Mouse (Mus musculus) T-cell, adult 2 months (primary cell): ENCODE results near the gene Mccc1.

ENCODE experiments used
- DNase-seq: peaks from one replicate; pipeline ENCODE4 v3.0.0; 2022; ENCODE audit warnings: low spot score

Mccc1 gene

GRCm38 (mm10) chr3:36000275-36001239, at the start of gene Mccc1:
Gene Mccc1, minus strand, starts transcription at chr3:36000678.
- DNase-seq: peak; percentile 93

DNA sequence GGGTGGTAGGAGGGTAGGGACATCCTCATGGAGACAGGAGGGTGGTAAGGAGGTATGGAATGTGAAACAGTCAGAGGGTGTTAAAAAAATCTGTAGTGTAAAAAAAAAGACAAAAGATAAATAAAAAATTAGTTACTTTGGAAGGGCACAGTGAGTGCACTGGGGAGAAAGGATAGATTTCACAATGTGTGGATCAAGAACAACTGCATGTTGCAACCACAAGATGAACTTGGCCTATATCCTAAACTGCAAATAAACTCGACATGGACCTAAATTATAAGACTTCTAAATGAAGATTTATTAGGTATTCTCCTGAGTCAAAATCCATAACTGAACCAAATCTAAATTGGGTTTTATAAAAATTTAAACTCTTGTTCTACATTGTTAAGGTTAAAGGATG, 48.6 kb upstream of the Mccc1 start:
- no peak for DNase-seq

- DNase-seq: no peak
These were observed 44.6 kb upstream of the Mccc1 start for GRCm38 (mm10) chr3:36045086-36045485.

DNA sequence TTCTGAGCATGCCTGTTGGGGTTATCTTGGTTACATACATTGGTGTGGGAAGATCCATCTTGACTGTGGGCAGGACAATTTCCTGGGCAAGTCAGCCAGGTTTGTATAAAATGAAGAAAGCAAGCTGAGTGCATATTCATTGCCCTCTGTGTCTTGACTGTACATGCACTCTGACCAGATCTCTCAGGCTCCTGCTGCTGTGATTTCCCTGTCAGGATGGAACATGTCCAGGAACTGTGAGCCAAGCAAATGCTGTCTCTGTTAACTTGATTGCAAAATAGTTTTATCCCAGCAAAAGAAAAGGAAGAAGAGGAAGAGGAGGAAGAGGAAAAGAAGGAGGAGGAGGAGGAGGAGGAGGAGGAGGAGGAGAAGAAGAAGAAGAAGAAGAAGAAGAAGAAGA, 44.0 kb upstream of the Mccc1 start:
- no peak for DNase-seq

- DNase-seq: no peak
These were observed 31.4 kb upstream of the Mccc1 start for GRCm38 (mm10) chr3:36031740-36032510.

GRCm38 (mm10) chr3:36029993-36030392, 29.5 kb upstream of the Mccc1 start:
- DNase-seq: no peak

- no peak for DNase-seq
These were observed 25.3 kb upstream of the Mccc1 start for GRCm38 (mm10) chr3:36025732-36026131.

DNA sequence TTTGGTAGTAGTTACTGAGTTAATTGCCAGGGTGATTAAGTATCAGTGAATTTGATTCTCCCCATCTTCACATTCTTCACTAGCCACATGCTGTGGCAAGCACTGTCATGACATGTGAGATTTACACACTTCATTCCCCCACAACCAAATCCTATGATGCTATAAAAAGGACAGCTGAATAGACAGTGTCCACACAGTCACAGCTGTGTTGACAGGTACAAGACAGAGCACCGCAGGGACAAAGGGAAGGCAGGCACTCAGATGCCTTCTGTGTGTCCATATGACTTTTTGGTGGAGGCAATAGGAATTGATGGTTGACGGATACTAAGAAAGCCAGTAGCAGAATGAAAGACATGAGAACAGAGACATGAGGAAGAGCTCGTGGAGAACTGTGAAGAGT, 10.8 kb upstream of the Mccc1 start:
- no peak for DNase-seq

DNA sequence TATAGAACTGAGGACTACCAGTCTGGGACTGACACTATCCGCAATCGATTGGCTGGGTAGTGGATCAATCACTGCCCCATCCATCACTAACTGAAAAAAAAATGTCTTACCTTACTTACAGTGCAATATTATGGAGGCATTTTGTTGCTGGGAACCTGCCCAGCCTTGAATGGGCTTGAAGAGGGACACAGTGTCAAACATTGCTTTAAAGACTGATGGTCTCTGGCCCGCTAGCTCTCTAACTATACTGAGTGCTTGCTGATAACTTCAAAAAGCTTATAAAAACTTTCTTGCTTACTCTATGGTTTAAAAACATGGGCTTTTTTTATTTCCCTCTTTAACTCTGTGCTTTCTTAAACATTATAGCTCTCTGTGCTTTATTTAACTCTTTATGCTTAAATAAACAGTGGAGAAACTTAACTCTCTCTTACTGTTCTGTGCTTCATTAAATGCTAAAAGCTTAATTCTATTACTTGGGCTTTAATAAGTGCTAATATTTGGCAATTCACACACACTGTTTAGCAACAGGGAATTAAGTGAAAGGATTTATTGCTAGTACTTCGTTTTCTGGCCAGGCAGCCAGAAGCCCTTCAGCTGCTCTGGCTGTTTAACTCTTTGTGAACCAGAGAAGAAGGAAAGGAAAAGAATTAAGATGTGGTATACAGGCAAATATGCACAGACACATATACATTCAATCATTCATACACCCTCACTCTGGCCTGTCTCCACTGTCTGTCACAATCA, 8.1 kb upstream of the Mccc1 start:
- DNase-seq: no peak

DNA sequence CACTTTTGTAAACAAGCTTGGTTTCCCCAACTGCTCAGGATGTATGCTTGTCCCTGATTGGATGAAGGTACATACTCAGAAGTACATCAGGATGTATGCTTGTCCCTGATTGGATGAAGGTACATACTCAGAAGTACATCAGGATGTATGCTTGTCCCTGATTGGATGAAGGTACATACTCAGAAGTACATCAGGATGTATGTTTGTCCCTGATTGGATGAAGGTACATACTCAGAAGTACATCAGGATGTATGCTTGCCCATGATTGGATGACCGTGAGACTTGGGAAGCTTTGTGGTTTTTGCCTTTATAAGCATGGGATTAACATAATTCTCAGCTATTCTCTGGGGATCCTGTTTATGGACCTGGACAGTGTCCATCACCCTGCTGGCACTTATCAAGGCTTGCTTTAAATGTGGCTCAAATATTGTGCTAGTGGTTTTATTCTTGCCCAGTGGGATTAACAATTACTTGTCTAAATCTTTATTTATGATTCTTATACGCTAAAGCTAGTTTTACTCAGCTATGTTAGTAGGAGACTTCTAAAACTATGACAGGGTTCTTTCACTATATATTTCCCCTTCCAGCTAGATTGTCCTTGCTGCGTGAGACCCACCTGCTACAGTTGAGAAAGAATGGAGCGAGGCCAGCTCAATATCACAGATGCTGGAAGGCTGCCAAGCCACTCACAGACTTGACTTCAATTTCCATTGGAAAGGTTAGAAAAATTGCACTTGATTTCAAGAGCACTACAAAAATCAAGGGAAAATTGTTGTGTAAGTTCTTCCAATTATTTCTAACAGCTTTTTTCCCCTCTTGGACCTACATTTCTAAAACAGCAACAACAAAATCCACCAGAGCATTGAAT, 3.8 kb upstream of the Mccc1 start:
- no peak for DNase-seq

- DNase-seq: no peak
These were observed 5.6 kb downstream of the Mccc1 start for GRCm38 (mm10) chr3:35994552-35995531.

- no peak for DNase-seq
These were observed 9.8 kb downstream of the Mccc1 start for GRCm38 (mm10) chr3:35990715-35991114.

DNA sequence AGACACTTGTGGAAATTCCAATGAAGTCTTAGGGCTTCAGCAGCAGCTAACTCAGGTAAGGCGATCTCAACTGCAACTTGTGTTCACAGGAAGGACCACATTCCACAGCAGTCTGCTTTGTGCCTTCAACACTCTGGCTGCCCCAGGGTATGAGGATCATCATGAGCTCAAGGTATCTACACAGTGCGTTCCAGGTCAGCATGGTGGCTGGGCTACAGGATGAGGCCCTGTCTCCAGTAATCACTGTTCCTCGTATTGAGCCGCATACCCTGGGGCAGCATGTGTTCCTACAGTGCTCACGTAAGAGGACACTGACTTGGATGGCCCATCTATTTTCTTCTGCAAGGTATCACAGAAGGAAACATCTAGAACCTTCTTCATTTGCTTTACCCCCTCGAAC, 12.4 kb downstream of the Mccc1 start:
- no peak for DNase-seq

DNA sequence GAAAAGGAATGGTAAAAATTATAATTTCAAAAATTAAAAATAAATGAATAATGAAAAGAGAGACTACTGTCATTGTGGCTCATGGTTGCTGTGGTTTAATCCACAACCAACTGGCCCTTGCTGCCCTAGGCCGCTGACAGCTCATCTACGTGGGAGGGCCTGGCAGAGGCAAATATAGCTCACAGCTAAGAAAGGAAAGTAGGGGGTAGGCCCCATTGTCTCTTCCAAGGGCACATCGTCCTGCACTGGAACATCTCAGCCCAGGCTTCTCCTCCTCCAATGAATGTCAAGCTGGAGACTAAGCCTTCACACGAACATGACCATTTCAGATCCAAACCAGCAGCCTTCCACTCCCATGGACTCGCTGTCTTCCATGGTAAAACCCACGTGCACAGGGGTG, 14.2 kb downstream of the Mccc1 start:
- no peak for DNase-seq

DNA sequence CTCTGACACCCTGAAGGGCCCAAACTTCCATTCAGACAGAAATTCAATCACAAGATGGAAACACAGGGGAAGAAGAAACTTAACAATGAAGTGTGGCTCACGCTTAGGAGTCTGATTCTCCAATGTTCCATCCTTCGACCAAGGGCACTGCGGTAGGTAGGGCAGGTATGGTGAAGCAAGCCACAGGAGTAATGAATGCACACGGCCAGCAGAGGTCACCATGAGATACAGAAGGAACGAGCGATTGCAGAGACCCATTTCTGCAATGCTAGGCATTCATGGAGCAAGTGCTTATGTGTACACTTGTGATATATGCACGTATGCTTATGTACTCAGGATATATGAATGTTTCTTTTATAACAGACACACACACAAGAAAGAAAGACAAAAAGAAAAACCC, 26.9 kb downstream of the Mccc1 start:
- peak; percentile 34 for DNase-seq

DNA sequence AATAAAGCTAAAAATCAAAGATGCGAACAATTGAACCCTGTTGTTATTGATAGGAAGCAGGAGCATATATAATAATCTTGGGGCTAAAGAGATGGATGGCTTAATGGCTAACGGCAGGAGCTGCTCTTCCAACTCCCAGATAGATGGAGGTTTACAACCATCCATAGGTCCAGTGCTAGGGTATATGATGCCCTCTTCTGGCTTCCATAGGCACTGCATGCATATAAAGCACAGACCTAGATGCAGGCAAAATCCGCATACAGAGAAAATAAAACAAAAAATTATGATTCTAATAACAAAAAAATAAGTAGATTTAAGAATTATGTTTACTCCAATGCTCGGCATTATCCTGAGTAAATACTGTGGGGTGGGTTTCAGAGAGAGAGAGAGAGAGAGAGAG, 27.5 kb downstream of the Mccc1 start:
- no peak for DNase-seq

GRCm38 (mm10) chr3:35971149-35971548, 29.3 kb downstream of the Mccc1 start:
- no peak for DNase-seq

DNA sequence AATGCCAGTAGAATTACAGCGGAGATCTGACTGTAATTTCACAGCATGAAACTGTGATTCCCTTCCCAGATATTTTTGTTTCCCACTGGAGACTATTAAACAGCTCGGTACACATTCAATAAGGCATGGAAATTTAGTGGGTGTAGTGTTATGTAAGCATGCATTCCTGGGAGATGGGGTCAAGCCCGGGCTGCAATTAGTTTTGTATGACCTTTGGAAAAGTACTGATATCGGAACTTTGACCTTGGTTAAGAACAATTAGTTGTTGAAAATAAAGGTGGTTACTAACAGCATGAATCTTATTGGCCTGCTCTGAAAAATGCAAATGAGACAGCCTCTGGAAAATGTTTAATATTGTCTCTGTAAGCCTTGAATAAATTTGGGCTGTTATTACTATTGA, 30.0 kb downstream of the Mccc1 start:
- no peak for DNase-seq

- no peak for DNase-seq
These were observed 33.0 kb downstream of the Mccc1 start for GRCm38 (mm10) chr3:35967366-35967921.

GRCm38 (mm10) chr3:35966493-35966892, 34.0 kb downstream of the Mccc1 start:
- DNase-seq: no peak
